Mouse (Mus musculus) lung, postnatal 0 days (tissue): ENCODE data around the gene Wdfy1.
A peak's percentile ranks its signal among the peaks of the same experiment; 100 is the strongest.

Source experiments
- CTCF ChIP-seq: IDR thresholded peaks from 2 replicates; pipeline ENCODE4 v1.5.1; 2016; ENCODE audit warnings: antibody characterized with exemption, mild to moderate bottlenecking
- EP300 ChIP-seq: IDR thresholded peaks from 2 replicates; pipeline ENCODE4 v1.6.1; 2016; ENCODE audit warnings: antibody characterized with exemption, mild to moderate bottlenecking, control low read depth

DNA sequence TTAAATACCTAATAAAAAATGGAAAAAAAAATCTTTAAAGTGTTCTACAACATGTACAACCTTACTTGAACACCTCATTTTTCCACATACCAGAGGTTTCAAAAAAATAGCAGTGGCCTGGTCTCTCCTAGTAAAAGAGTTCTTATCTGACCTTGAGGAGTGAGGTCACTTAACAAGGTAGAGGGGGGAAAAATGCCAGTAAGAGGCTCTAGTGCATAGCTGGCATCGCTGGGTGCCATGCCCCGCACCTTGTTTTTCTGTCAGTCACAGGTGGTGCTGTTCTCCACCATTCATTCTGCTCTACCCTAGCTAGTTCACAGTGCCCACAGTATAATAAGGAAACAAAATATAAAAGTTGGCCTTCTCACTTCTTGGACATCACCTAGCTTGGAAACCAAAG is 121.0 kb downstream of the Wdfy1 start:
- TF ChIP-seq CTCF, result peak; percentile 10; the same call in 1 of the 2 replicates
- peak; percentile 88 for TF ChIP-seq EP300
